Mouse (Mus musculus) spleen, adult 2 months (tissue): ENCODE measurements around the gene Ttll11. TPM values are rescaled to one million over a fixed set of nuclear protein-coding genes. Genes with fewer than 3 reads are reported as not detected.

ENCODE experiments used
- DNase-seq, 2 experiments: peaks; one replicate each; pipeline versions ENCODE4 v3.0.0 to v3.0.0-alpha.2; 2012 to 2021; ENCODE audit warnings: low spot score in 2 of 2, low read depth in 1 of 2
- H3K27ac ChIP-seq: fragments of 200-500 bp; 2 replicates; pipeline ENCODE4 v1.5.1; 2012; ENCODE audit warnings: low read length, inconsistent platforms; ENCODE audit not compliant: insufficient read depth
- H3K27me3 ChIP-seq: fragments of 200-500 bp; 2 replicates; pipeline ENCODE4 v1.6.1; 2012; ENCODE audit warnings: mild to moderate bottlenecking, moderate library complexity, low read length, inconsistent platforms; ENCODE audit not compliant: control insufficient read depth, insufficient read depth
- H3K36me3 ChIP-seq: fragments of 200-500 bp; 2 replicates; pipeline ENCODE4 v1.6.1; 2012; ENCODE audit warnings: mild to moderate bottlenecking, low read length, inconsistent platforms; ENCODE audit not compliant: control insufficient read depth, insufficient read depth
- H3K4me1 ChIP-seq: fragments of 200-500 bp; 2 replicates; pipeline ENCODE4 v1.6.1; 2011; ENCODE audit warnings: inconsistent platforms; ENCODE audit not compliant: control insufficient read depth, insufficient read depth, insufficient read length
- H3K4me3 ChIP-seq: fragments of 200-500 bp; 2 replicates; pipeline ENCODE4 v1.5.1; 2011; ENCODE audit warnings: mild to moderate bottlenecking, inconsistent platforms; ENCODE audit not compliant: insufficient read depth, insufficient read length; ENCODE audit errors: extremely low read depth
- CTCF ChIP-seq: fragments of 200-500 bp; IDR thresholded peaks from 2 replicates; pipeline ENCODE4 v1.5.1; 2011; ENCODE audit warnings: mild to moderate bottlenecking, inconsistent platforms; ENCODE audit not compliant: insufficient read depth, insufficient read length, insufficient replicate concordance; ENCODE audit errors: extremely low read depth
- POLR2A ChIP-seq: fragments of 200-500 bp; IDR thresholded peaks from 2 replicates; pipeline ENCODE4 v1.6.1; 2011; ENCODE audit warnings: low read depth, low read length, inconsistent platforms
- WGBS: fragments of 180-500 bp; shearing (Covaris S2); methylation state at CpG from one replicate; pipeline ENCODE4 v1.1.7; 2018; 5-methylcytosine and 5-hydroxymethylcytosine counted together
- polyA plus RNA-seq: library from polyadenylated mRNA; depleted of rRNA; stranded (reverse); fragments of >200 nt; gene quantifications from 2 replicates; pipeline ENCODE4 v1.2.3, GENCODE M21; 2012

Ttll11 gene
- polyA plus RNA-seq, 1 experiment: 1.3 TPM

- no peak for DNase-seq
- no peaks in the 10 kb centered on the region for H3K36me3 ChIP-seq
- WGBS: 20% methylated on average over 6 of the region's 6 CpGs
- TF ChIP-seq CTCF (no peak), POLR2A (no peak)
- H3K27ac ChIP-seq: no peak overlapping the region
- no peak overlapping the region for H3K4me3 ChIP-seq
- H3K27me3 ChIP-seq: no peaks in the 10 kb centered on the region
- H3K4me1 ChIP-seq: no peaks in the 10 kb centered on the region; the same call in 1 of the 2 replicates
These were observed 148.5 kb downstream of the Ttll11 start for GRCm38 (mm10) chr2:35830966-35831903.

DNA sequence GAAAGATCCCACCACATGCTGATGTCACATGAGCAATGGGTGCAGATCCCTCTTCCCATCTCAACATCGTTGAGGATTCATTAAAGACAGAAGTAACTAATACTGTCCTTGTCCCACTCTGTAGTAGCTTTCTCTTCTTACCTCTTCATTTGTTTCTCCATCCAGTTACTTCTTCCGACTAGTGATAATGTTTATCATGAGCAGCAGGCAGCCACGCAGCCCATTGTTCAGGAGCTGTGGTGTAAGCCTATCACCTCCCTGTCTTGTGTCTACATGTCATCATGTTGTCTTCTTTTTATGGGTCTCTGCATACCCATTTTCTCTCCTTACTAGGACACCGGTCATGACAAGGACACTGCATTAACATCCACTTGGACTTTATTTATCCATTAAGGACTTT is 150.6 kb downstream of the Ttll11 start:
- Histone ChIP-seq H3K4me3 (no peak overlapping the region), H3K27ac (no peak overlapping the region), H3K27me3 (no peaks in the 10 kb centered on the region), H3K4me1 (no peaks in the 10 kb centered on the region; the same call in 1 of the 2 replicates), H3K36me3 (no peaks in the 10 kb centered on the region)
- DNase-seq: no peak
- WGBS: 90% methylated on average over 4 of the region's 4 CpGs
- TF ChIP-seq CTCF (no peak), POLR2A (no peak)

GRCm38 (mm10) chr2:35827886-35828285 is 151.8 kb downstream of the Ttll11 start:
- no peaks in the 10 kb centered on the region for H3K27me3 ChIP-seq
- H3K4me3 ChIP-seq: no peak overlapping the region
- DNase-seq: no peak
- H3K27ac ChIP-seq: no peak overlapping the region
- TF ChIP-seq POLR2A (no peak), CTCF (no peak)
- H3K36me3 ChIP-seq: no peaks in the 10 kb centered on the region
- 90% methylated on average over 4 of the region's 4 CpGs for WGBS
- H3K4me1 ChIP-seq: no peaks in the 10 kb centered on the region; the same call in 1 of the 2 replicates

DNA sequence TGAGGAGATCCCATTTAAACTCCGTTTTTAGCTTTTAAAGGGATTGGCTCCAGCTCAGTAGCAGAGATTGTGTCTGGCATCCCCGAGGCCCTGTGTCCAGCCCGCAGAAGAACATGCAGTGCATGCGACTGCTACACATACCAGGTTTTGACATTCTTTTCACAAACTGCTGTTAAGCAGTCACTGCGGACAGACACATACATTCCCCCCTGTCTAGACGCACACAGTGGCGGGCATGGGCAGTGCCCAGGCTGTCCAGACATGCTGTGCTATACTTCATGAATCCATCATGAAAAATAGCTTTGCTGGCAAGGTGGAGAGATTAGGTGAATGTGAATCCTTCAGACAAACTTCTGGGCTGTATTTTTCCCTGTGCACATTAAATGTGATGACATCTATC is 154.6 kb downstream of the Ttll11 start:
- H3K4me3 ChIP-seq: no peak overlapping the region
- no peaks in the 10 kb centered on the region for H3K27me3 ChIP-seq
- no peaks in the 10 kb centered on the region for H3K36me3 ChIP-seq
- H3K27ac ChIP-seq: no peak overlapping the region
- TF ChIP-seq CTCF (no peak), POLR2A (no peak)
- DNase-seq: no peak
- 89% methylated on average over 7 of the region's 7 CpGs for WGBS
- H3K4me1 ChIP-seq: no peaks in the 10 kb centered on the region

GRCm38 (mm10) chr2:35823589-35823988 is 156.1 kb downstream of the Ttll11 start:
- Histone ChIP-seq H3K27ac (no peak overlapping the region), H3K36me3 (no peaks in the 10 kb centered on the region), H3K4me3 (no peak overlapping the region), H3K27me3 (no peaks in the 10 kb centered on the region), H3K4me1 (peaks cover 7% of the 10 kb centered on the region; the same call in 1 of the 2 replicates)
- no peak for TF ChIP-seq POLR2A
- TF ChIP-seq CTCF: no peak
- DNase-seq: no peak
- 72% methylated on average over 6 of the region's 6 CpGs for WGBS

- Histone ChIP-seq H3K4me3 (no peak overlapping the region), H3K4me1 (peaks cover 7% of the 10 kb centered on the region; the same call in 1 of the 2 replicates), H3K27ac (no peak overlapping the region), H3K27me3 (no peaks in the 10 kb centered on the region), H3K36me3 (no peaks in the 10 kb centered on the region)
- no peak for DNase-seq
- WGBS: 39% methylated on average over 2 of the region's 2 CpGs
- TF ChIP-seq CTCF (no peak), POLR2A (no peak)
These were observed 160.8 kb downstream of the Ttll11 start for GRCm38 (mm10) chr2:35818883-35819282.

GRCm38 (mm10) chr2:35816056-35816661 is 163.6 kb downstream of the Ttll11 start:
- no peak overlapping the region for H3K4me3 ChIP-seq
- WGBS: 81% methylated on average over 5 of the region's 5 CpGs

More at GRCm38 (mm10) chr2:35816056-35816661, 163.6 kb downstream of the Ttll11 start:
- Histone ChIP-seq H3K27ac (no peak overlapping the region), H3K27me3 (no peaks in the 10 kb centered on the region), H3K36me3 (no peaks in the 10 kb centered on the region), H3K4me1 (peaks cover 7% of the 10 kb centered on the region; the same call in 1 of the 2 replicates)
- DNase-seq: no peak
- TF ChIP-seq POLR2A (no peak), CTCF (no peak)
